Mouse (Mus musculus) cerebellum, adult (tissue): ENCODE measurements around the gene Etnk2.

Source experiments
- ATAC-seq: cut with Nextera tagmentation; 2 replicates; pipeline ENCODE4 v1.9.2; 2017; ENCODE audit warnings: mild to moderate bottlenecking, moderate library complexity, mixed read lengths; ENCODE audit not compliant: insufficient number of reproducible peaks, low FRiP score, low TSS enrichment

Etnk2 gene

GRCm38 (mm10) chr1:133350210-133350609 is 13.2 kb upstream of the Etnk2 start, which contains the start of gene Ren1:
Gene Ren1, plus strand, starts transcription at chr1:133350510.
- ATAC-seq: no peak

DNA sequence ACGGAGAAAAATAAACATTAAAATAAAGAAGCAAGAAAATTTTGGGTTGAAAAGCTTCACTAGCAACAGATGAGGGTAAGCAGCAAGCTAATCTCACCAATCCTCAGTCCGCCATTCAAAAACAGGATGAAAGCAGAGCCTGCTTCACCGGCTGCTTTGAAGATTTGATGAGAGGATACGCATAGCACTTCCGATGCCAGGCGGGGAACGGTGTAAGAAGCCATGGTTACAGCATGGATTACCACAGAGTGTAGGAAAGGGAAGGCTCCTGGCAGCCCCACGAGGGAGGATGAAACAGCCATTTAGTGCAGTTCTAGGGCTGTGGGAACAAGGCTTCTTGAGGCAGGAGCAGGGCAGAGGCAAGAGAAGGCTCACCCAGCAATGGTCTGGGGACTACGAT is 11.6 kb upstream of the Etnk2 start:
- no peak for ATAC-seq

DNA sequence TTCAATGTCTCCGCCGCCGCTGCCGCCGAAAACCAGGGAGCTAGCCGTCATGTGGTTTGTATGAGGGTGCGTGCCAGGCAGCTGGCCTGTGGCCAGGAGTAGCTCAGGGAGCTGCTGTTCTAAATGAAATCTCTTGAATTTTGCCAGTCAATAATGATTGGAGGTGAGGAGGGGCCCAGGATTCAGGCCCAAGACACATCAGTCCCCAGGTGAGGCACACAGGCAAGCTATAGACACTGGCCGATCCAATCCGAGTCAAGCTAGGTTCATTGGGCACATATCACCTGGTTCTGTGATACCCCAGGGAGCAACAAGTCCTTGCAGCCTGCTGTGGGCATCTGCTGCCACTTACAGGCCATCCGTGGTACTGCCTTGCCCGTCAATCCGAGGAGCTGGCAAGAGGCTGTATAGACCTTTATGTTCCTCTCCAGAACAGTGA is 10.0 kb upstream of the Etnk2 start:
- ATAC-seq: peak; percentile 51; the same call in 1 of the 2 replicates

GRCm38 (mm10) chr1:133355469-133355868 is 7.9 kb upstream of the Etnk2 start:
- no peak for ATAC-seq

- ATAC-seq: no peak
Observed at GRCm38 (mm10) chr1:133355912-133356311, 7.5 kb upstream of the Etnk2 start.

- ATAC-seq: no peak
Observed at GRCm38 (mm10) chr1:133356330-133356729, 7.0 kb upstream of the Etnk2 start.

DNA sequence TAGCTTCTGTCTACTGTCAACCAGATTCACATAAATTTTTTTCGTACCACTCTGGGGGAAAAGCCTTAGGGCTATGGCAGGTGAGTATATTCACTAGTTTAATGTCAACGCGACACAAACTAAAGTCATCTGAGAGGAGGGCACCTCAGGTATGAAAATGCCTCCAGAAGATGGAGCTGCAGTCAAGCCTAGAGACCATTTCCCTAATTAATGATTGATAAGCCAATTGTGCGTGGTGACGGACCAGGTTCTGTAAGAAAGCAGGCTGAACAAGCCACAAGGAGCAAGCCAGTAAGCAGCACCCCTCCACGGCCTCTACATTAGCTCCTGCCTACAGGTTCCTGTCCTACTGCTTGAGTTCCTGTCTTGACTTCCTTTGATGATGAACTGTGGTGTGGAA is 2.4 kb upstream of the Etnk2 start:
- ATAC-seq: no peak

DNA sequence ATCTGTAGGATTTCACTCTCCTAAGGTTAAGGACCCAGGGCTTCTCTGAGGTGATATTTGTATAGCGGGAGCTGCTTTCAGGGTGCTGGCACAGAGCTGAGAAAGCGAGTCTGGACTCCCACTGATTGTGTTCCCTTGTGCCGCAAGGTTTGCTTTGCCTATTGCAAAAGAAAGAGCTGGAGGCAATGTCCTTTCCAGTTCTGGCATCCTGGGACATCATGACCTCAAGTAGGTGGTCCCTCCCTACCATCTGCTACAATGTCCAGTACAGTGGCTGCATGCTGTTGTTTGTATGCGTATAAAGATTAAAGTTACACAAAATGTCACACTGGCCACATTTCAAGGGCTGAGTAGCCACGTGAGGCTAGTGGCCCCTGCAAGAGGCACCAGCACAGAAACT is 1.3 kb upstream of the Etnk2 start:
- ATAC-seq: no peak

GRCm38 (mm10) chr1:133364022-133364630 is 754 bp downstream of the Etnk2 start:
- no peak for ATAC-seq

DNA sequence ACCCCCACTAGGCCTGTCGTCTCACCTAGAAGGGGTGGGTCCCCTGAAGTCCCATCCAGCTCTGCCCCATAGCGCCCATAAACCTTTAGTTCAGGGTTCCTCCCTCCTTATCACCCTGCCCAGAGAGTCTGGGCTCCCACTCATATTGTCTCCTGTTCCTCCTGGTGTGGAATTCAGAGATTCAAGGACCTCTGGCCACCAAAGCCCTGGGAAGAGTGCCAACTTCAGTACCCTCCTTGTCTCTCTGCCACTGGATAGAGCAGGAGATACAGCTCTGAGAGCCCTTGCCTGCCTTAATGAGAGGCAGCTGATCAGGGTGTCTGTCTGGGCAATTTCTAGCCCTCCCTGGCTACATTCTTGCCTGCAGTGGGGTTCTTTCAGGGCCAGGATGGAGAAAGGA is 1.5 kb downstream of the Etnk2 start:
- ATAC-seq: no peak

DNA sequence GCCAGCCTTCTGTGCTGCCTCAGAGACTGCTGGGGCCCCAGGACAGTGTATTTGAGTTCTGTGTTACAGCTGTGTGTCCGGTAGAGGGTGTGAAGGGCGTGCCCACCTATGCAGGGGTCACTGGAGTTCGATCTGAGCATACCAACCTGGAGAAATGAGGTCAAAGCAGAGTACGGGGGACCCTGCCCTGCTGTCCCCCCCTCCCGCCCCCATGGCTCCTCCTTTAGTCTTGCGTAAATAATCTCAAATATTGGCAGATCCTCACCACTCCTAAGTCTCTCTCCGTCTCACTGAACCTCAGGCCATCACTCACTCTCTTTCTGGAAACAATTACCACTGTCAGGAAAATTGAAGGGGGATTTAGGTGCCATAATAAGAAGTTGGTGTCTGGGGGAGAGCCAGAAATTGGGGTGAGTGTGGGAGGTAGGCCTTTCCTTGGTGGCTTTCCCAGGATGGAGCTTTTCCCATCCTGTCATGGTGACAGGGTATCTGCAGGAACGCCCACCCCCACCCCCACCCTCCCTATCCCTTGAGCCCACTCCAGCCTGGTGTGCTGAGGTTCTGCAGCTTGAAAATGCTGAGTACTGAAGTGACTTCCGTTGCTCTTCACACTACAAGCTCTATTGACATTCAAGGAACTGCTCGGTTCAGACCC is 3.7 kb downstream of the Etnk2 start:
- ATAC-seq: no peak

DNA sequence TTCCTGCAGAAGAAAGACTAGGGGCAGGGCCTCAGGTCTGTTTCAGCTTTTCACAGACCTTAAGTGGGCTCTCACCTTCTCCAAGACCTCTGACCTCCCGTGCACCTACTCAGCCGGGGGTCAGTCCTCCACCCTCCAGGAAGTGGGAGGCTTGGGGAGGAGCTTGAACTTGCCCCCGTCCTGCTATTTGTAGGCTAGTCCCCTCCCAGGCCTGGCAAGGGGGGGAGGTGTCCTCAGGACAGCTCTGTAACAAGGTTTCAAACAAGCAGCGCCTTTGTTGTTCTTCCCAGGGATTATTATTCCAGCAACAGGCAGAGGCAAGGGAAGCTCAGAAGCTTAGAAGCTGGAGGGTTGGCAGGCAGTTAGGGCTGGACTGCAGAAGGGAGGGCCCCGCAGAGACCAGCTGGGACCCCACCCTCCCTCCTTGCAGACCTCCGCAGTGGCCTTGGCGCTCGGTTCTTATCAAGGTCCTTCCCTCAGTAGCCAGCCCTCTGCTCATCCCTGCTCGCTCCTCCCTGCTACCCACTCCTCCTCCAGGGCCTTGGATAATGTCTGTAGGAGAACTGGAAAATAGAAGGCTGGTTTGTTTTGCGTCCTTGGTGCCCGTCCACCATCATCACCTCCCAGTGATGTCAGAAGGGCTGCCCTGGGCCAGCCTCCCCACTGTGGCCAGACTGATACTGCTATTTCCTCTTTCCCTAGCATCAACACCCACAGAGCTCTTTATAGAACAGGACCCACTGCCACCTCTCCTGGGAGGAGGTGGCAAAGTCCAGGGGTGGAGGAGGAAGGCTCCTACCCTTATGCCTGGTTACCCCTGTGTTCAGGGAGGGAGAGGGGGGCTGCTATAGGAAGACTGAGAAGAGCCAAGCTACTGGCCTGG is 4.5 kb downstream of the Etnk2 start:
- ATAC-seq: no peak

- peak; percentile 13; the same call in 1 of the 2 replicates for ATAC-seq
Observed at GRCm38 (mm10) chr1:133368644-133369043, 5.3 kb downstream of the Etnk2 start.

DNA sequence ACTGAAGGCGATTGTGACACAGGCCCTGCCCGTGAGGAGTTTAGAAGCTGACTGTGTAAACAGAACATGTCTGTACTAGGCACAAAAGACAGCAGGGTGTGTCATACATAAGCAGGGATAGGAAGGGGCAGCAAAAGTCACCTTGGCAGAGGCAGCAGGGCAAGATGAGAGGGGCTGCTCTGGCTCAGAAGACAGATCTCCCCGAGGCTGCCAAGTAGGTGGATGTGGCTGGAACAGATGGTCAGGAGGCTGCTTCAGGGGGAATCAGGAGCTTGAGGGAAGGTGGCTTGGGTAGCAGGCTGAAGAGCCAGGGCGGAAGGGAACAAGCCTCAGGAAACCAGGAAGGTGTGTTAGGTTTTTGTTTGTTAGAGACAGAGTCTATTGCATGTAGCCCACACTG is 7.0 kb downstream of the Etnk2 start:
- ATAC-seq: no peak

DNA sequence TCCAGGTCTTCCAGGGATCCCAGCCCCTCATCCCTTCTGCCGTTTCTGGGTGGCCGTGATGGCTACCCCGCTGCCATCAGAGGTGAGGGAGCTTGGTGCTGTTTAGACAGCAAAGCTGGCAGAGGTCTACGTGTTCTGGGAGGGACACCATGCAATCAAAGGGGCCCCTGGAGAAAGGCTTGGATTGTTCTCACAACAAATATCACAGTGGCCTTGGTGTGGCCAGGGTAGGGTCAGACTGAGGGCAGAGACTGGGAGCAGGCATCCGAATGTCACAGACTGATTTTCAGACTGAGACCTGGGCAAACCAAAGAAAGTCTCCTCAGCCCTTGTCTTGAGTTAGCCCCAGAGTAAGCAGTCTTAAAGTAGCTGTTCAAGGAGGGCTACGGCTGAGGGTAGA is 8.1 kb downstream of the Etnk2 start:
- ATAC-seq: no peak

DNA sequence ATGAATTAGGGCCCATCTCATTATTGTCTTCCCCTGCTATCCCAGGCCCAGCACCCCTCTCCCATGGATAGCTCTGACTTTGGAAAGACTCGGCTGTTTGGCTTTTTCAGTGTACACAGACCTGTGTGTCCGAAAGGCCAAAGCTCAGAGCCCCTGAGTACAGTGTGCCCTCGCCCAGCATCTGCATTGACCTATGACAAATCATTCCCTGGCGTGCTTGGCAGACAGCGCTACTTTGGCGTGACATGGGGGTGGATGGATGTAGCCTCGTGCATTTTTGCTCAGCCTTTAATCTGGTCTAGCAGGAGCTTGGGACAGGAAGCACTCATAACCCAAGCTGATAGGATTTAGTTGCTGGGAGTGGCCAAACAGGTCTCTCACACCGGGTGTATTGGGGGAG is 8.7 kb downstream of the Etnk2 start:
- no peak for ATAC-seq

GRCm38 (mm10) chr1:133375696-133376346 is 12.4 kb downstream of the Etnk2 start:
- no peak for ATAC-seq

- no peak for ATAC-seq
Observed at GRCm38 (mm10) chr1:133377547-133377946, 14.2 kb downstream of the Etnk2 start.

- no peak for ATAC-seq
Observed at GRCm38 (mm10) chr1:133379254-133379985, 16.0 kb downstream of the Etnk2 start.

DNA sequence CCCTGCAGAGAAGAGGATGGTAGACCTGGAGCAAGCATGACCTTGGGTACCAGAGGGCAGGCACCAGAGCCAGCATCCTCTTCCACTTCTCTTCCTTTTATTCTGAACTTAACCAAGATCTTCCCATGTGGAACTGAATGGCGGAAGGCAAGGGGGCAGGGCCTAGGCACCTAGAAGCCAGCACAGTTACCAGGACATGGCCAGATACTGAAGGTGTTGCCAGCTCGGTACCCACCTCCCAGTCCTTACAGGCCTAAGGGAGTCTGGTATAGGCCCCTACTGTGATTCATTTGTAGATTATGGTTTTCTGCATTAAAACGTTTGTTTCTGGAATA is 16.6 kb downstream of the Etnk2 start:
- no peak for ATAC-seq
